In genomic region chr3:88509692-88510420, GRCm38 (mm10) we compare ENCODE assay signal across 8 mouse cellular contexts. TPM values are rescaled to one million over a fixed set of nuclear protein-coding genes. Genes with fewer than 3 reads are reported as not detected.
DNase-seq lines count a peak whose midpoint lies in the region; ATAC-seq lines count a peak whose summit lies in the region.

Gene Lmna (minus strand): TSS chr3:88509956.

- under 1% methylated on average over 31 of the region's 31 CpGs for WGBS in intestine, embryonic 15.5 days

- H3K9ac ChIP-seq in intestine, embryonic 15.5 days, result peak within 1 kb of the TSS; percentile 48

- peak within 1 kb of the TSS; percentile 90 for H3K27ac ChIP-seq in intestine, embryonic 15.5 days

- H3K4me3 ChIP-seq in intestine, embryonic 15.5 days (replicated peaks), result peak within 1 kb of the TSS; percentile 38

- H3K4me1 ChIP-seq in intestine, embryonic 15.5 days (replicated peaks), result peaks cover 51% of the 10 kb centered on the region

- no peaks in the 10 kb centered on the region for H3K36me3 ChIP-seq in intestine, embryonic 15.5 days

- ATAC-seq in intestine, embryonic 15.5 days, result peak; percentile 93
- peak; percentile 94 for ATAC-seq in megakaryocyte-erythroid progenitor cell, adult 5-6 weeks (replicated peaks; ENCODE audit: low FRiP score, low TSS enrichment, poor library complexity, severe bottlenecking)

- no peaks in the 10 kb centered on the region for H3K9me3 ChIP-seq in intestine, embryonic 15.5 days

- H3K27me3 ChIP-seq in intestine, embryonic 15.5 days (replicated peaks), result 0 out of 2 replicates have a peak, but pooled peaks cover 2% of the 10 kb centered on the region

- intact Hi-C loops in left cerebral cortex, postnatal 14 days (cut with DNase I), result no loop called here

- DNase-seq in adrenal gland, adult 8-10 months, result peak; percentile 96
- DNase-seq in embryo, embryonic 9.5 days (ENCODE audit: extremely low spot score), result peak; percentile 93
- DNase-seq in gastrocnemius, postnatal 4 days (ENCODE audit: low spot score in 2 of 2), result peak; percentile 87 to 92
- peak; percentile 90 to 97 for DNase-seq in left cerebral cortex, postnatal 14 days (ENCODE audit: low spot score in 2 of 2)
- DNase-seq in right cerebral cortex, postnatal 25 days, result peak; percentile 90
- DNase-seq in urinary bladder, postnatal 36 days (ENCODE audit: low spot score in 2 of 2), result peak; percentile 88 to 95

- H3K4me2 ChIP-seq in intestine, embryonic 15.5 days (replicated peaks), result peak within 1 kb of the TSS; percentile 74

RNA-seq across cellular contexts. Expression of gene Lmna, which starts in this region (rescaled TPM):
- 100 to 1,000 TPM in 3 of 4 experiments, 10 to 100 TPM in 1; 88.2 to 134 (median 124) TPM for total RNA-seq in adrenal gland, adult 8-10 months (2022)
- 100 to 1,000 TPM; 355 to 365 TPM for total RNA-seq in gastrocnemius, postnatal 4 days (2021)
- polyA plus RNA-seq in intestine, embryonic 15.5 days (2015; fragmentation: Nextera tagmentation; extraction: Ambion mirVana), result 120 TPM in 2 replicates
- 10 to 100 TPM; 50.0 to 54.2 TPM for total RNA-seq in left cerebral cortex, postnatal 14 days (2021)
- total RNA-seq in megakaryocyte-erythroid progenitor cell, adult 5-6 weeks (2014; fragmentation: Nextera tagmentation), result 43.0 and 61.7 TPM in 2 replicates
- total RNA-seq in megakaryocyte-erythroid progenitor cell, adult 5-6 weeks (2017), result 49.4 and 66.7 TPM in 2 replicates

Comparison
In these comparisons a context has a peak if more than half of its experiments do, and no peak if none do; other contexts are left out.
1. Peak in every context shown above with its lines: DNase-seq, ATAC-seq, H3K4me3 ChIP-seq and H3K27ac ChIP-seq.